Mouse (Mus musculus): Measurements from ENCODE around the gene Thtpa.

Gene Thtpa

DNA sequence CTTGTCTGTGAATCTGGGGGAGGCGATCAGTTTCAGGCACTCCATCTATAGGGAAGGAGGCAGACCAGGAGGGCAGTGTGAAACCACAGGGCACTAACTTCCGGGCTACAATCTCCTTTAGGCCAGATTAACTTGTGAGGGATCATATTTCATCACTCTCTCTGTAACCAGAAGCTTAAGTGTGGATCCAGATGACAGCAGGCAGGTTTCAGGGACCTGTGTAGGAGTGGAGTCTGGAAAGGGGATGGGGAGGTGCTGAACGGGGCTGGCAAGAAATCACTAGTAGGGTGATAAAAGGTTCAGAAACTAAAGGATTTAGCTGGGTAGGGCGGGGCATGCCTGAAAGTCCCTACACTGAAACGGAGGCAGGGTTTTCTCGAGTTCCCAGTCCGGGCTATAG lies 10.8 kb downstream of the Thtpa start:
- DNase-seq (ENCODE audit: low read depth, low spot score) = no peak

DNA sequence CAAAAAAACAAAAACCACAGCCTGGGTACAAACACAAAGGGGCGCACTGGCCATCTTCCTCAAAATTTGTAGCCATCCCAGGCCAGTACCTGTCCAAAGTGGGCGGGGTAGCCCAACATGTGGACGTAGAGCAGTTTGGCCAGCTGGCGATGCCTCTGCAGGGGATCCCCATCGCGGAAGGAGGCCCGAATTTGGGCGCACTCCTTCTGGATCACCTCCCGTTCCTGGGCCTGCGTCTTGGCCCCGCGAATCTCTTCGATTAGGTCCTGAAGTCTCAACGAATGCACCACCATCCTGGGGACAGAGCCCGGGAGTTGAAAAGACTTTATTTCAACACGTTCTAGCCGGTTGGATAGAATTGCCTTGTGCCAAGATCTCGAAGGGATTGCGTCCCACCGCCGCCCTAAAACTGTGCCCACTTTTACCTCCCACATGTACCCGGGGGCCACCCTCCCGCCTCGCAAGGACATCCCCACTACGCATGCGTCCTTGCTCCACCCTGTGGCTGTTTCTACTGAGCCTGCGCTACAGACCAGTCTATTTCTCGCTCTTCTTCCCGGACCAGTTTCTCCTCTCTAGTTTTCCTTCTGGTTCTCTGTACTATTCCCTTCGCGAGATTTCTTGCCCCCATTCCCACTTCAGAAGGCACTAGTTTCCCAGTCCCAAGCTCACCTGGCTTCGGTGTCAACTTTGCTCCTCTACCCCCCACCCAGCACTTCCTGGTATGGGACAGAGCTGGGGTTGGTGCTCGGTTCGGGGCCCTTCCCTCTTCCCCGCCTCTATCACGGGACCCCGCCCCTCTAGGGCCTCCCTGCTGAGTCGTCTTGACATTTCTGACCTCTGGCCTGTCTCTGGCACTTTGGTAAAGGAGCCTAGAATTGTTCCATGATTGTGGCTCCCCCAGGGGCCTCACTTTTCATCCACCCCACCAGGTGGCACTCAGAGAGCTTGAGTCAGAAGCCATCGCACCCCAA lies 11.5 kb downstream of the Thtpa start, which contains the start of gene Ap1g2:
TSS of gene Ap1g2 (minus strand) at position 758 of the 974 bp plus-strand sequence.
- peak; percentile 71 for DNase-seq (ENCODE audit: low read depth, low spot score)

DNA sequence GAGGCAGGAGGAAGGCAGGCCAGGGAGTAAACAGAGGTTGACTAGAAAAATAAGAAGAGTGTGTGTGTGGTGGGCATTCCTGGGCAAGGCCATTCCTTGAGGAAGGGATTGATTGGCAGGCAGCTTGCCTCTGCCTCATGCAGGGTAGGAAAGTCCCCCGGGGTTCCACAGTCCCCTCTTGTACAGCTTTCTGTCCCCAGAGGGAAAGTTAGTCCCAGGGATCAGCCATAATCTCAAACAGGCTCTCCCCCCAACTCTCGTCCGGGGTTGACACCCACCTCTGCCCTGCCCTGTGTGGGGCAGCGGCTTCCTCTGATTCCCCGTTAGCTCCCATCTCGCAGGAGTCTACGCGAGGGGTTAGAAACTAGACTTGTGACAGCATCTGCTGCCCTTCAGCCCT lies 12.4 kb downstream of the Thtpa start:
- DNase-seq (ENCODE audit: low read depth, low spot score) = no peak

DNA sequence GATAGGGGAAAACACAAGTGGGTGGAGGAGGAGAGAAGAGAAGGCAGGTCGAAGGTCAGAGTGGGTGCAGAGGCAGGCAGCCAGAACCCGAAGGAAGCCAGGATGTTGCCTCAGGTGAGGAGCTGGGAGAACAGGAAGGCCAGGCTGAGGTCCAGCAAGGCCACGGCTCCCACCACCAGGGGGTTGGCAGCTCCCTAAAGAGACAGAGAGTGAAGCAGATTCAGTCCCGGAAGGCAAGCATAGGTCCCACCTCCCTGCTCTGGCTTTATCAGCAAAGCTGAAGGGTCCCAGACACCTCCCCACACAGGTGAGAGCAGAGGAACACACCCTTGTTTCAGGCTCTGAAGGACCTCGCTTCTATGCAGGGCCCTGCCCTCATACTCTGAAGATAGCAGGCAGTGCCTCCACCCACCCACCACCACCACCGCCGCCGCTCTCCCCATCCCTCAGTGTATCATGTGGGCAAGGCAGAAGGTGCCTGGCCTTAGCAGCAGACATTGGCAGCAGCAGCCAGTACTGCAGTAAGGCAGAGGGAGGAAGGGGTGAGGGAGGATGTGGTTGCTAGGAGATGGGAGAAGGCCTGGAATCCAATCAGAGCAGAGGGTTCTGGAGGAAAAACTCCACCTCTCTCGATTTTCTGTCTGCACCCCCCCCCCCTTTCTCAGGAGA lies 13.8 kb downstream of the Thtpa start:
- DNase-seq (ENCODE audit: low read depth, low spot score) = no peak

DNA sequence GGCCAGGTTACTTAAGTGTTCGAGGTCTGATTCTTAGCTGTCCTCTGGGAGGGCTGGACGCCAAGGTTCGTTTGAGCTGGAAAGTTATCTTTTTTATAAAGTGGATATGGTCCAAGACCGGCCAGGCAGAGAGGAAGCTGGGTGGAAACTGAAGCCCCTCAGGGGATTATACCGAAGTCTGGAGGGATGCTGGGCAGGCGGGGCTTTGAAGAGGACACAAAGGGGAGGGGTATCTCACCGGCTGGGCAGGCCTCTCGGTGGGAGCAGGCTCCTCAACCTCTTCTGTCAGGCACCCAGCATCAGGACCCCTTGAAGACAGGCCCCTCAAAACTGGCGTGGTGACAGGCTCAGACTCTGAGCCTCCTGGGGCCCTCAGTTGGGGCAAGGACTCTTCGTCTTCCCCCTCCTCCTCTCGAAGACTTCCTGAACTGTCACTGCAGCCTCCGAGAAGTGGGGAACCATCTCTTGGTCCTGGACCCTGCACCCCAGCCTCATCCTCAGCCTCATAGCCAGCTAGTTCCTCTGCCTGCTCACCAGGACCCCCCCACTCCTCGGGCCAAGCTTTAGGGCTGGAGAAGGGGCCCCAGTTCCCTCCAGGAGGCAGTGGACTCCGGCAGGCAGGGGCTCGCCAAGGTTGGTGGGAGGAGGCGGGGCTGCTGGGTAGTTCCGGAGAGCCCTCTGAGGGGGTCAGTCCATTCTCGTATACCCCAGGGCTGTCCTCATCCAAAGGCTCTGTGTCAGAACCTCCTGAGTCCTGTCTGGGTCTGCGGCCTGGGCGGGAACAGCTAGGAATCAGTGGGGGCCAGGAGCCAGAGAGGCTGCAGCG lies 14.7 kb downstream of the Thtpa start:
- no peak for DNase-seq (ENCODE audit: low read depth, low spot score)

DNA sequence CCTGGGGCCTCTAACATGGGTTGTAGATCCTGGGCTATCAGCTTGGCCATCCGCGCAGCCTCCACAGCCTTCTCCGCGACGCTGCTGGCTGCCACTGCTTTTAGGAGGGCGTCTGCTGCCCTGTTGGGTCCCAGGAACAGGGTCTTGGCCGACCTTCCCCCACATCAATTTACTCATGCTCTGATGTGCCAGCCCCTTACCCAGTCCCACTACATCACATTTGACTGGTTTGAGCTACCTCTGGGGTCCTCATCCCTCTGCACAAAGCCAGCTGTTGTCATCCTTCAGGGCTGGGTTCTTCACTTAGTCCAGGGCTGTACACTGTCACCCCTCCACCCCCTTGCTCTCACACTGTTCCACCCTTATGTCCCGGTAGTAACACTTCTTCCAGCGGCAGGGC lies 15.5 kb downstream of the Thtpa start:
- DNase-seq (ENCODE audit: low read depth, low spot score) = no peak

DNA sequence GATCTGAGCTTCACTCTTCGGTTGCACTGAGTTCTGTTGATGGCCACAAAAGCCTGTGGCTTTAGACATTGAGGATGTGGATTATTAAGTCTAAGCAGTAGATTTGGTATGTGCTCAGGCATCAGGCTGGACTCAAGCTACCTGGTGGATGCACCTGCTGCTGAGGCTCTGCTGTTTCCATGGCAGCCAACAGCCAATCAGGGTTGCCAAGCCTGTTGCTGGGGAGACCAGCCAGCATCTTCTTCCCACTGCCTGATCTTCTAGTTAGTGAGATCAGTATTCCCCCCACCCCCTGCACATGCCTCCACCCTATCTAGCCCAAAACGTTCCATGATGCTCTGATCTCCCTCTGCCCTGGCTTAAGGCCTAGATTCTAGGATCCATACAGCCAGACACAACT lies 17.1 kb downstream of the Thtpa start:
- DNase-seq (ENCODE audit: low read depth, low spot score) = no peak

DNA sequence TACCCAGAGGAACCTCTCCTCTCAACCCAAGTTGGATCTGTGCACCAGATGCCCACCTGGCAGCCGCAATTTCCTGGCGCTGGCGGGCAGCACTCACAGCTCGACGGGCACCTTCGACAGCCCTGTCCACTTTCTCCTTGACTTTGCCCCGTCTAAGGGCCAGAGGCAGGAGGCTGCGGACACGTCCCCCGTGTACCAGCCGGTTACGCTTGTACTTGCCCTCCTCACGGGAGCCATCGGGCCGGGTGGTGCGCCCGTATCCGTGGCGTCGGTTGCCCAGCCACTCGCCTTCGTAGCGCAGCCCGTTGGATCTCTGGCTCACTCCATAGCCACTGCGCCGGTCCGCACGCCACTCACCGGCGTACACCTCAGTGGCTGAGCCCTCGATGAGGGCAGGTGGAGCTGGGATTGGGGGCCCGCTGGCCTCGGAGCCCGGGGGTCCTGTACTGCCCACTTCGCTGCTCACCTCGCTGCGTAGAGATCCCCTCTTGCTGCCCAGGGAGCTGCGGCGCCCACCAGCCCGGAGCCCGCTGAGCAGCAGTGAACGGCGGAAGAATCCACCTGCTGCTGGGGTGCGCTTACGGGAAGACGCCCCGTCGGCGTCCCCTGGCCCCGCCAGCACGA lies 18.9 kb downstream of the Thtpa start:
- no peak for DNase-seq (ENCODE audit: low read depth, low spot score)

DNA sequence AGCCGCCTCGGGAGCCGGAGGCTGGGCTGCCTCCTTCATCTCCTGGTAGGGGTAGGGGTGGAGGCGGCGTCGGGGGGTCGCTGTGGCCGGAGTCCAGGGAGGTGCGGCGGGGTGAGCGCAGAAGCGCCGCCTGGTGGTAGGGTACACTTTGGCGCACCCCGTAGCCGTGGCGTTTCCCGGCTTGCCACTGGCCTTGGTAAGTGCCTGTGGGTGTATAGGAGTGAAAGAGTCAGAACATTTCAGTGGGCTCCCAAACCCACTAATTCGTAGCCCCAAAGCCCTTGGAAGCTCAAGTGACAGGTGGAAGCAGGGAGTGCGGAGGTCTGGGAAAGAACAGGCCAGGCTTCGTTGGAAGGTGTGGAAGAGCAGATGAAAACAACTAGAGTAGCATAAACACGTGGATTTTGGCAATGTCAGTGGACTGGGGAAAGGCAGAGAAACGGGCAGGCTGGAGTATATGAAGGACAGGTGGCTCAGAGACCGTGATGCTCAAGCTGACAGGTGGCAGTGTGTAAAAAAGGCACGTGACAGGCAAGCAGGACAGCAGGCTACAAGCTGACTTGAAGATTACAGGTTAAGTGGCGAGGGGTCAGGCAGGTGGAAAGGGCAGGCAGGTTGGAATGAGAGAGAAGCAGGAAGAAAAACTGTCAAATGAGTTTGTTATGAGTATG lies 19.5 kb downstream of the Thtpa start:
- DNase-seq (ENCODE audit: low read depth, low spot score) = no peak

DNA sequence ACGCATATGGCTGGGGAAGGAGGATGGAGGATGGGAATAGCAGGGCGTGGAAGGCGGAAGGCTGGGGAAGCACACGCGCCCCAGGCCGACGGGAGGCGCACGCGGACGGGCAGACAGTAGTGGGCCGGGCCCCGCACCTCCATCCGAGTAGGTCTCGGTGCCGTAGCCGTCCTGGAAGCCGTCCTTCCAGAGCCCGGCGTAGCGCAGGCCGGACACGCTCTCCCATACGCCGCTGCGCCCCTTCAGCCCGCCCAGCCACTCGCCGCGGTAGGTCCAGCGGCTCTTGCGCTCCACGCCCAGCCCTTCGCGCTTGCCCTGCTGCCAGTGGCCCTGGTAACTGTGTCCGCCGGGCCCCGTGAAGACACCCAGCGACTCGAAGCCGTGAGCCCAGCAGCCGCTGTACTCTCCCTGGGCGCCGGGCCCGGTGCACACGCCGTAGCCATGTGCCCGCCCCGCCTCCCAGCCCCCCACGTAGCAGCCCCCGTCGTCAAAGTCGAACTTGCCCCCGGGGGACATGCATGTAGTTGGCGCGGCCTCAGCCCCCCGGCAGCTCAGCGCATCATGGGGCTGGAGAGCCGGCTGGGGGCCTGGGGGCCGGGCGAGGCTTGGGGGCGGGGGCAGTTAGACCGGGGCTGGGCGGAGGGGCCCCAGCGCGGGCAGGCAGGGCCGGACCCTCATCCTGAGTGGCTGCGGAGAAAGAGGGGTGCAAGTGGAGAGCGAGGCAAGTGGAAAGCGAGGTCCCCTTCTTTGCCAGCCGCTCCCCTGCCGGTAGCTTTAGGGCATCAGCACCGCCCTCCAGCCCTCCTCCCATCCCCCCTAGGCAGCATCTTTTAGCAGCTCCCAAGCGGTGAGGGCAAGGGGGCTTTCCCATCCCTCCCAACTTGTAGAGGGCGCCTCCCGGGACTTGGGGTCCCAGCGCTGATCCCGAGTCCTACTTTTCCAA lies 20.4 kb downstream of the Thtpa start:
- DNase-seq (ENCODE audit: low read depth, low spot score) = no peak

DNA sequence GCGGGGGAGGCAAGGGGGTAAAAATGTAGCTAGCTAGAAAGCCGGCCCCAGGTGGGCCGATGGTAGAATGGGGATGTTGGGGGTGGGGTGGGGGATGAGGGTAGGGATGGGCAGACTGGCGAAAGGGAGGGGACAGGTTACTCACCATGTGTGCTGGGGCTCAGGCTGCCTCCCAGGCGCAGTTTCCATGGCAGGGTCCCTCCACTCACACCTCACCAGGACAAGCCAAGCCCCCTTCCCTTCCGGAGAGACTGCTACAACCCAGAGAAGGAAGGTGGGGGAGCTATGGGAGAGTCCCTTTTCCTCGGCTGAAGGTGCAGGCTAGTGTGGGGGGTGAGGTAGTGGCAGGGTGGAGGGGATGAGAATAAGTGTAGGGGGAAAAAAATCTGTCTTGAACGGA lies 21.3 kb downstream of the Thtpa start:
- DNase-seq (ENCODE audit: low read depth, low spot score) = no peak

DNA sequence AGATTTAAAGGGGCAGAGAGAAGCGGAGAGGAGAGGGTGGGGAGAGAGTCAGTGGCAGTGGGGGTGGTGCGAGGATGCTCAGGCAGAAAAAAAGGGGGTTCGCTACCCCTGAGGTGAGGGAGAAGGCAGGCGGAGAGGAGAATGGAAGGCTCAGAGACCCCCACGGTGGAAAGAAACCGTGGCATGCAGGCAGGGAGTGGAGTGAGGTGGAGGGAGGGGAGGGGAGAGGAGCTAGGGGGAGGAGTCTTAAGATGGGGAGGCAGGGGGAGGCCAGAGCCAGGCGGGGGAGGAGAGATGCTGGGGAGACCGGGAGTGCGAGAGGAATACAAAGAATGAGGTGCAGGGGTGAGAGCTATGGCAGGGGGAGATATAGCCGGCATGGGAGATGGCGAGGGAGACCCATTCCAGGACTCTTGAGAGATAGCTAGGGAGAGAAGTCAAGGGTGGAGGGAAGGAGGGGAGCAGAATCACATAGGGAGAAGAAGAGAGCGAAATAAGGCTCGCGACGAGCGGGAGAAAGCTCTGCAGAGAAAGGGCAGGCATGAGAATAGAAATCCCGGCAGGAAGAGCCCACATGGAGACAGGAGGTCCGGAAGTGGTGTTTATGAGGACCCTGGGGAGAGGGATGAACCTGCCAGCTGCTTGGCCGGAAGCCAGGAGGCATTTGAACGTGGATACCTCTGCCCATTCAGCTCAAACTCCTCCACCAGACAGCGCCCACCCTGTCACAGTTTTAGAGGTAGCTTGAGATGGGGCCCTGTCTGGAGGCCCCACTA lies 22.0 kb downstream of the Thtpa start, which contains the start of gene Jph4:
TSS of gene Jph4 (minus strand) at position 511 of the 776 bp plus-strand sequence.
- DNase-seq (ENCODE audit: low read depth, low spot score) = no peak

DNA sequence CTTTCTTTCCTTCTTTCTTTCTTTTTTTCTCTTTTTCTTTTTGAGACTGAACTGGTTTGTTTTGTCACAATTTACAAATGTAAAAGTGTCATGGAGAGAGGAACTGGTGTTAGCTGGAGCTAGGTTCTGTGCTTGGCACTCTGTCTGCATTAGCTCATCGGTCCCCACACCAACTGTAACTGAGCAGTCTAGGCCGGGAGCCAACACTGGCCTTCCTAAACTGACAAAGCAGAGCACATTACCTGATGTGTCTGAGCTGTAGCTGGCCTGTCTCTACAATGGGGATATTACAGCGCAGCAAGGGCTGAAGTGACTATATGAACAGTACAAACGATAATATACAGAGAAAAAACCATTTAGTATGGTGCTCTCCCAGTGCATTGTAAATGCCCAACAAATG lies 24.3 kb downstream of the Thtpa start:
- DNase-seq (ENCODE audit: low read depth, low spot score) = no peak

DNA sequence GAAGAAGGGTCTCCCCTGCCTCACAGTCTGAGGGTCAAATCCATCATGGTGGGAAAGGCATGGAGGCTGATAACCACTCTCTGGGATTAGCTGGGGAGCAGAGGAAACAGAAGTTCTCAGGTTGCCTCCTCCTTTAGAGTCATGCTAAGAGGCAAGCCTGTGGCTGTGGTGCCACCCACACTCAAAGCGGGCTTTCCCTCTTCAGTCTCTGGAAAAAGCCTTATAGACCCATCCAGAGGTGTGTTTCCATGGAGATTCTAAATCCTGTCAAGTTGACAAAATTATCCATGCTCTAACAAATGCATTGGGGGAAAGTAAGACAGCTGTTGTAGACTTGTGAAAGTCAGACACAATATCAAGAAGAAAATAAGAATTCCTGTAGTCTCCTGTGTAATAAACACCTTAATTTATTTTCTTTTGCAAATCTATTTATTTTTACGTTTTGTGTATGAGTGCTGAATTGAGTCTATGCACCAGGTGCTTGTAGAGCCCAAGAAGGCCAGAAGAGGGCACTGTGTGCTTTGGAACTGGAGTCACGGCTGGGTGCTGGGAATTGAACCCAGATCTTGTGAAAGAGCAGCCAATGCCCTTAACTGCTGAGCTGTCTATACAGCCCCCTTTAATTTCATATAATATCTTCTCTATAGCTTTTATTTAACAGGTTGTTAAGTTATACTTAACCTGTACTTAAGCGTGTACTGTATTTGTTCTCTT lies 25.0 kb downstream of the Thtpa start:
- DNase-seq (ENCODE audit: low read depth, low spot score) = no peak

DNA sequence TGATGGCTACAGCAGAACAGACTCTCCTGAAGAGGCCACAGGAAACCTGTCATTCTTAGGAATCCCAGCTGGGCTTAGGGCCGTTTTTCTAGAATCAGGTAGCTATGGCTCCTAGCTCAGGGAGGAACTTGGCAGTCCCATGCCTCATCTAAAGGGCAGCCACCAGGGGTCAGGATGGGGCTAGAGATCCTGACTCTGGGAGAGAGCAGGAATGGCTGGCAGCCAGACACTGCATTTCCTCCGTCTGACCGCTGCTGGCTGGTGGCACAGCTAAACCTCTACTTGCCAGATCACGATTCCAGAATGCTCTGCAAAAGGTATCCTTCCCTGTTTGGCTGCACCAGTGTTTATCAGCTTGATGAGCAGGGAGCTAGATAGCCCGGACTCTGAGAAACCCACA lies 27.4 kb downstream of the Thtpa start:
- DNase-seq (ENCODE audit: low read depth, low spot score) = peak; percentile 82

DNA sequence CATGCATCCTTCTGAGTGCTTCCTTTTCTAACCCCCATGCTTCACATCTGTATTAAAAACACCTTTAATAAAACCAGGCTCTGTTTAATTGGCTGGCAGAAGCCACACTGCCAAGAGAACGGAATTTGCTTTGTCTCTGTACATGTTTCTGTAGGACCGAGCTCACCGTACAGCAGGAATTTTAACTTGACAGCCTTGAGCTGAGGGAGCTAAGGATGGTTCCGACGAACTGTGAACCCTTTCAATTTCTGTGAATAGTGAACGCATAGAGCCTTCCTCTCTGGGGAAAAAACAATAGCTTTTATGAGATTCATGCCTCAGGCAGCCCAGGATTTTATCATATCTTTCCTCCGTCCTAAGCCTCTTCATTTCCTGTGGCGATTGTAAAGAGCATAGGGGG lies 27.8 kb downstream of the Thtpa start:
- no peak for DNase-seq (ENCODE audit: low read depth, low spot score)

DNA sequence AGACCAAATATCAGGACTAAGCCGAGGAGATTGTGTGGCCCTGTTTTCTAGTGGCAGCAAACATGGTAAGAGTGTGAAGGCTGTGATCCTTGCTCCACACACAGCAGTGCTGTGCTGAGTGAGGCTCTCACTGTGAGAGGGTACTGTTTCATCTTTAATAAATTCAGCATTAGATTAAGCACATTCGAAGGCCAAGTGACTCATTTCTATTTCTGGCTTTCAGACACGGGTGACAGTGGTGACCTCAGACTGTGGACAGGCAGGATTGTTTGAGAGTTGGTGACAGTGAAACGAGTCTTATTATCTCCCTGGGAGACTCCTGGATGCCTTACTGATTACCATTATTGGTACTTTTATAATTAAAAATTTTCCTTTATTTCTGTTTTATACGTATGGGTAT lies 31.1 kb downstream of the Thtpa start:
- no peak for DNase-seq (ENCODE audit: low read depth, low spot score)

DNA sequence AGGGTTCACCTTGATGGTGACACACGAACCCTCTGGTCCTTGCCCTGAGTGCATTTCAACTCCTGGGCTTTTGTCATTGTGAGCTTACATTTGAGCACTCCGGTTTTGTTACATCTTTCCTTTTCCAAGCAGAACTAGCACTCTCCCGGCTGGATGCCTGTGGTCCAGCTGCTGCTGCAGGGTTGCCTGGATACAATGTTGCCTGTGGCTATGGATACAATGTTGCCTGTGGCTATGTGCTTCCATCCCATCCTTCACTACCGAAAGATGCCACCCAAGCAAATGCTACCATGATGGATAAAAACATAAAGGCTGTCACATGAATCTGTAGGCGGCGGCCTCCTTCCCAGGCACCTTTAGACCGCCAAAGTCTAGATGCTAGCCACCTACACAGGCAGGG lies 31.9 kb downstream of the Thtpa start:
- DNase-seq (ENCODE audit: low read depth, low spot score) = no peak
